Mouse (Mus musculus) lung, embryonic 15.5 days (tissue): Measurements from ENCODE around the gene Pde1a. TPM values are rescaled to one million over a fixed set of nuclear protein-coding genes. Genes with fewer than 3 reads are reported as not detected.
A peak's percentile ranks its signal among the peaks of the same experiment; 100 is the strongest.
"Not testable (repeated sequence)": the region's sequence is repeated elsewhere in the genome, so short reads cannot be mapped to it uniquely, and the experiment has no call there.

Experiments used
- ATAC-seq: fragments of 200-750 bp; cut with Nextera tagmentation; 2 replicates; pipeline ENCODE4 v1.8.0; 2017; ENCODE audit warnings: moderate number of reproducible peaks, borderline replicate concordance; ENCODE audit not compliant: low FRiP score, low TSS enrichment; ENCODE audit errors: extremely low read depth
- H3K27ac ChIP-seq: fragments of 300-500 bp; sonication (generic); 2 replicates; pipeline ENCODE4 v1.5.1; 2015; ENCODE audit warnings: moderate library complexity, mild to moderate bottlenecking, inconsistent platforms
- H3K27me3 ChIP-seq: fragments of 300-500 bp; sonication (generic); 2 replicates; pipeline ENCODE4 v1.6.1; 2015; ENCODE audit warnings: inconsistent platforms
- H3K36me3 ChIP-seq: fragments of 300-500 bp; sonication (generic); 2 replicates; pipeline ENCODE4 v1.6.1; 2015; ENCODE audit warnings: inconsistent platforms
- H3K4me1 ChIP-seq: fragments of 300-500 bp; sonication (generic); 2 replicates; pipeline ENCODE4 v1.6.1; 2015; ENCODE audit warnings: inconsistent platforms
- H3K4me2 ChIP-seq: fragments of 300-500 bp; sonication (generic); 2 replicates; pipeline ENCODE4 v1.6.1; 2015; ENCODE audit warnings: inconsistent platforms, mild to moderate bottlenecking, moderate library complexity
- H3K4me3 ChIP-seq: fragments of 300-500 bp; sonication (generic); 2 replicates; pipeline ENCODE4 v1.5.1; 2015; ENCODE audit warnings: mild to moderate bottlenecking, inconsistent platforms
- H3K9ac ChIP-seq: fragments of 300-500 bp; sonication (generic); 2 replicates; pipeline ENCODE4 v1.6.1; 2015; ENCODE audit warnings: inconsistent platforms
- H3K9me3 ChIP-seq: fragments of 300-500 bp; sonication (generic); 2 replicates; pipeline ENCODE4 v1.6.1; 2016; ENCODE audit warnings: inconsistent platforms
- WGBS: fragments of 180-500 bp; shearing (Covaris S2); methylation state at CpG from one replicate; pipeline ENCODE4 v1.1.7; 2015; 5-methylcytosine and 5-hydroxymethylcytosine counted together
- polyA plus RNA-seq: library from polyadenylated mRNA; unstranded; fragments of >200 nt; fragmentation: Nextera tagmentation; extraction: Ambion mirVana; gene quantifications from 2 replicates; pipeline ENCODE4 v1.2.1, GENCODE M21; 2015

Pde1a gene
- polyA plus RNA-seq, 1 experiment from 2014 or later = 16.2 TPM

GRCm38 (mm10) chr2:79847396-79847795 is 281.9 kb downstream of the Pde1a start:
- not testable (repeated sequence) for H3K9ac ChIP-seq, H3K9me3 ChIP-seq, ATAC-seq, H3K4me3 ChIP-seq, H3K27ac ChIP-seq, H3K4me1 ChIP-seq, H3K36me3 ChIP-seq, H3K4me2 ChIP-seq, H3K27me3 ChIP-seq
- 84% methylated on average over 13 of the region's 13 CpGs for WGBS

DNA sequence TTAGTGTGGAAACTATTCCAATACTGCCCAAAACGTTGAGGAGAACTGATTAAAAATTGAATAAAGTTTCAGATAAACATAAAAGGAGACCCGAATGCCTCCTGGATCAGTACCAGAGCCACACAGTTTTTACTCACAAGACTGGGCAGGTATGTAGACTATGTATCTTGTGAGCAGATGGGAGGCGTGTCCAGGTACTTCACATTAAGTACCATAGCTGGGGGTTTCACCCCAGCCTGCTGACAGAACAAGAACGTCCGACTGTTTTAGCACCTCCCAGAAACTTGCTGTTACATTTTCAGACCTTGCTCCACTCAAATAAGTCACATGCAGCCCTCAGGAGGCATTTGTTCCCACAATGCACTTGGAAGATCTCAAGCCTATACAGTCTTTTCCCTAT is 289.7 kb downstream of the Pde1a start:
- Histone ChIP-seq H3K4me3 (no peak overlapping the region), H3K4me2 (no peak overlapping the region), H3K27ac (no peak overlapping the region), H3K9ac (no peak overlapping the region), H3K36me3 (no peaks in the 10 kb centered on the region), H3K4me1 (peaks cover 5% of the 10 kb centered on the region; the same call in 1 of the 2 replicates), H3K9me3 (no peaks in the 10 kb centered on the region), H3K27me3 (no peaks in the 10 kb centered on the region)
- WGBS = 21% methylated on average over 5 of the region's 5 CpGs
- ATAC-seq = peak; percentile 46; the same call in 1 of the 2 replicates

DNA sequence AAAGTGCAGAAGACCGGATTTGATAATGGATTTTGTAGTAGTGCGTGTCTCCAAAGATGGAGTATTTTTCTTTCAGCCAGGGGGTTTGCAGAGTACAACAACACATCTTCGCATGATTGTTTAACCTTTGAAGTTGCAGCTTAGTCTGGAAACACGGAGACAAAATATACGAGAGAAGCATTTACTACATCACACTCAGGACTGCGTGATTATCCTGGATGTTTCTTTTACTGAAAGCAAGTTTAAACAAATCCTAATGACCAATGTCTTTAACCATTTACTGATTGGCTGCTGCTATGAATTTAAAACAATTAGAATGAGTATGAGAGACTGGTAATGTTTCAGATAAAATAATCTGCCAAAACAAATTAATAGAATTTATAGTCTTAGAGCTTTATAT is 290.2 kb downstream of the Pde1a start:
- Histone ChIP-seq H3K9me3 (no peaks in the 10 kb centered on the region), H3K36me3 (no peaks in the 10 kb centered on the region), H3K4me3 (no peak overlapping the region), H3K4me1 (peaks cover 5% of the 10 kb centered on the region; the same call in 1 of the 2 replicates), H3K4me2 (no peak overlapping the region), H3K27ac (no peak overlapping the region), H3K27me3 (no peaks in the 10 kb centered on the region), H3K9ac (no peak overlapping the region)
- ATAC-seq = no peak; the same call in 1 of the 2 replicates
- 33% methylated on average over 6 of the region's 6 CpGs for WGBS

DNA sequence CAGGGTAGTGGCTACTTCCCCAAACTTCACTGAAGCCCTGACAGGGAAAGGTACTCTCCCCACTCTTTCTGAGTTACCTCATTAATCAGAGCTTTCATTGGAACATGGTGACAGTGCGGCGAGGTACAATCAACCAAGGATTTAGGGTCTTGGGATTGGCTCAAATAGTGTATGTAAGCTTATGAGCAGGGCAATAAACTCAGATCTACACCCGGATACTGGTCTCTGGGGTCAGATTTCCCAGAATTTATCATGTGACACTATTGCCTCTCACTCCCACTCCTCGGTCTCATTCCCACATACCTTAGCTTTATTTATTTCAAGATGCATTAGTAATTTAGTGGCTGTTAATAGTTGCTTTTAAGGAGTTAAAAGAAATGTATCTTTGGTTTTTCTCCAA is 303.4 kb downstream of the Pde1a start:
- no peak overlapping the region for H3K27ac ChIP-seq
- H3K9ac ChIP-seq = no peak overlapping the region
- no peaks in the 10 kb centered on the region for H3K36me3 ChIP-seq
- WGBS = 55% methylated on average over 4 of the region's 4 CpGs
- H3K4me3 ChIP-seq = no peak overlapping the region
- no peaks in the 10 kb centered on the region for H3K27me3 ChIP-seq
- no peaks in the 10 kb centered on the region for H3K4me1 ChIP-seq
- H3K9me3 ChIP-seq = no peaks in the 10 kb centered on the region
- ATAC-seq = no peak
- no peak overlapping the region for H3K4me2 ChIP-seq

- no peak for ATAC-seq
- 87% methylated on average over 3 of the region's 3 CpGs for WGBS
- Histone ChIP-seq H3K4me2 (no peak overlapping the region), H3K27ac (no peak overlapping the region), H3K27me3 (no peaks in the 10 kb centered on the region), H3K4me1 (no peaks in the 10 kb centered on the region), H3K4me3 (no peak overlapping the region), H3K9ac (no peak overlapping the region), H3K36me3 (no peaks in the 10 kb centered on the region), H3K9me3 (no peaks in the 10 kb centered on the region)
Observed at GRCm38 (mm10) chr2:79819543-79819942, 309.7 kb downstream of the Pde1a start.

- ATAC-seq = no peak
- no peak overlapping the region for H3K4me2 ChIP-seq
- H3K27me3 ChIP-seq = no peaks in the 10 kb centered on the region
- H3K36me3 ChIP-seq = no peaks in the 10 kb centered on the region
- H3K27ac ChIP-seq = no peak overlapping the region
- H3K4me3 ChIP-seq = no peak overlapping the region
- no peak overlapping the region for H3K9ac ChIP-seq
- no peaks in the 10 kb centered on the region for H3K9me3 ChIP-seq
- no peaks in the 10 kb centered on the region for H3K4me1 ChIP-seq
- WGBS = 33% methylated on average over 3 of the region's 3 CpGs
Observed at GRCm38 (mm10) chr2:79815708-79816484, 313.4 kb downstream of the Pde1a start.

- WGBS = 38% methylated on average over 7 of the region's 7 CpGs
- ATAC-seq = no peak
- Histone ChIP-seq H3K4me3 (no peak overlapping the region), H3K4me2 (no peak overlapping the region), H3K36me3 (no peaks in the 10 kb centered on the region), H3K9ac (no peak overlapping the region), H3K27ac (no peak overlapping the region), H3K27me3 (no peaks in the 10 kb centered on the region), H3K4me1 (no peaks in the 10 kb centered on the region), H3K9me3 (no peaks in the 10 kb centered on the region)
Observed at GRCm38 (mm10) chr2:79798627-79799026, 330.6 kb downstream of the Pde1a start.

DNA sequence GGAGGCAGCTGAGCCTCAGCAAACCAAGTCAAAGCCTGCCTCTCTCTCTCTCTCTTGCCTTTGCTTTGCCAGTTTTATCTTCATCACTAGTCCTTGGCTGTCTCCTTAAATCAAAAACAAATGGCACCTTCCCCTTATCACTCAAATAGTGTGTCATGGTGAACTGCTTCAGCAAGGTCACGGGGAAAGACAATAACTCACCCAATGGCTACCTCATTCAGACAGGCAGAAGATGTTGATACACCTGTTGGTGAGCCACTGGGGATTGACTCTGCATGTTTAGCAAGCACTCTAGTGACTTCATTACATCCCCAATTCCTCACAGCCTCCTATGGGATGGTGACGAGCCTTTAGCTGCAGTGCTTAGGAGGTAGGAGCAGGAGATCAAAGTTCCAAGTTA is 331.8 kb downstream of the Pde1a start:
- ATAC-seq = no peak
- no peak overlapping the region for H3K27ac ChIP-seq
- H3K27me3 ChIP-seq = no peaks in the 10 kb centered on the region
- H3K4me3 ChIP-seq = no peak overlapping the region
- no peaks in the 10 kb centered on the region for H3K9me3 ChIP-seq
- no peaks in the 10 kb centered on the region for H3K4me1 ChIP-seq
- WGBS = 51% methylated on average over 2 of the region's 2 CpGs
- H3K36me3 ChIP-seq = no peaks in the 10 kb centered on the region
- no peak overlapping the region for H3K4me2 ChIP-seq
- no peak overlapping the region for H3K9ac ChIP-seq

DNA sequence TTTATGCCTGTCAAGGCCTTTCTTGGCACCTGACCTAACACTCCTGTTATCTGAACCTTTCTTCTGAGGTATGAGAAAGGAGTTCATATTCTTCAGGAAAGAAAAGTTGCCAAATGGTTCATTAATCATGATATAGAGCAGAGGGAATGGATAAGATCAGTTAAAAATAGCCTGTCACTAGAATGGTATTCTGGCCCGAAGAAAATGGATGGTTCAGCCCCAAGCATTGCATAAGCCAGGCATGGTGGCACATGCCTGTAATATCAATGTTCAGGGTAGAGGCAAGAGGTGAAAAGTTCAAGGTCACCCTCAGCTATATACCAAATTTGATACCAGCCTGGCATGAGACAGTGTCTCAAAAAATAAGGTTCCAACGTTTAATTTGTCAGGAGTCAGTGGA is 336.1 kb downstream of the Pde1a start:
- Histone ChIP-seq H3K27ac (no peak overlapping the region), H3K9ac (no peak overlapping the region), H3K27me3 (no peaks in the 10 kb centered on the region), H3K36me3 (no peaks in the 10 kb centered on the region), H3K4me1 (no peaks in the 10 kb centered on the region), H3K9me3 (no peaks in the 10 kb centered on the region), H3K4me3 (no peak overlapping the region), H3K4me2 (no peak overlapping the region)
- ATAC-seq = no peak
- 45% methylated on average over 2 of the region's 2 CpGs for WGBS

GRCm38 (mm10) chr2:79786467-79786866 is 342.8 kb downstream of the Pde1a start:
- Histone ChIP-seq H3K36me3 (no peaks in the 10 kb centered on the region), H3K9me3 (no peaks in the 10 kb centered on the region), H3K4me2 (no peak overlapping the region), H3K27me3 (no peaks in the 10 kb centered on the region), H3K27ac (peak overlapping the region; percentile 69; the same call in 1 of the 2 replicates), H3K4me3 (no peak overlapping the region), H3K4me1 (peaks cover 13% of the 10 kb centered on the region; the same call in 1 of the 2 replicates), H3K9ac (no peak overlapping the region)
- 84% methylated on average over 11 of the region's 11 CpGs for WGBS
- no peak for ATAC-seq

- Histone ChIP-seq H3K27me3 (no peaks in the 10 kb centered on the region), H3K36me3 (no peaks in the 10 kb centered on the region), H3K9me3 (no peaks in the 10 kb centered on the region), H3K4me2 (no peak overlapping the region), H3K4me1 (peaks cover 13% of the 10 kb centered on the region; the same call in 1 of the 2 replicates), H3K9ac (no peak overlapping the region), H3K27ac (peak overlapping the region; percentile 69), H3K4me3 (no peak overlapping the region)
- WGBS = 29% methylated on average over 8 of the region's 8 CpGs
- peak; percentile 87; the same call in 1 of the 2 replicates for ATAC-seq
Observed at GRCm38 (mm10) chr2:79785541-79786134, 343.6 kb downstream of the Pde1a start.
